Mouse (Mus musculus): ENCODE results near the gene Katnbl1. TPM values are rescaled to one million over a fixed set of nuclear protein-coding genes. Genes with fewer than 3 reads are reported as not detected.

Katnbl1 gene
- 38.5 and 47.1 TPM in 2 replicates for polyA plus RNA-seq (2014; fragmentation: Nextera tagmentation; extraction: Ambion mirVana)

DNA sequence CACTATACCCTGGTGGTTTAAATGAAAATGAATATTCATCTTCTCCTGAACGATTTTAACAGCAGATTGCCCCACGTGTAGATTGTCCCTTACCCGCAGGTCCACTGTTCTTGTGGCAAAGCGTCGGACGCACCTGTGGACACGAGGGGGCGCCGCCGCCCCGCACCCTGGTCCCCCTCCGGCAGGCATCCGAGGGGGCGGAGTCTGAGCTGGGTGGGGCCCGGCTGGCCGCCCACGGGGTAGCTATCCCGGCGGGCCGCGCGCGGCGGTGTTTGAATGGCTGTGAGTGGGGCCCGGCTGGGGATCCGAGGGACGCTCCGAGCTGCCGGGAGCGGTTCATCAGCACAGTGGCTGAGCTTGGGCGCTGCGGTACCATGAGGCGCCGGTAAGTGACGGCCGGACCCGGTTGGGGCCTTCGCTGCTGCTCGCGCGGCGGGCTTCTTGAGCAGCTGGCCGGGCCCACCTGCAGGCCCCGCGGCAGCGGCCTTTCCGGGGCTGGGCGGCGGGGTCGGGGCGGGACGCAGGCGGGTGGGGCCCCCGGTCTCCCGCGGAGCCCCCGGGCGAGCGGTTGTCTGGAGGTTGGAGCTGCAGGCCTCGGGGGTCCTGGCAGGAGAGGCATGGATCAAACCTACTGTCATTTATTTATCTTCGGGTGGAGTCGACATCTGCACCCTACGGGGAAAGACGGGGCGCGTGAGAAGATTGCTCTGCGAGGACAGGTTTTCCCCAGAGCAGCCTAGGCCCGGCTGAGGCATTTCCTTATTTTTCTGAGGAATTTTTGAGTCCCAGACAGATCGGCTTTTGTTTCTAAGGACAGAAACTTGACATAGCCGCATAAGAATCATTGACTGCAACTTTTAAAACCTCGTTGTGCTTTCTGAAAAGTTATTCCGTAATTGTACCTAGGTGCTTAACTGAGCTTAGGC is at the start of gene Katnbl1:
Gene Katnbl1, plus strand, starts transcription at position 239 of the 926 bp plus-strand sequence.
- peaks cover 8% of the 10 kb centered on the region; the same call in 1 of the 2 replicates for H3K4me1 ChIP-seq (replicated peaks; ENCODE audit: control insufficient read depth, insufficient read depth, low read length)
- peak within 1 kb of the TSS; percentile 85 for H3K4me3 ChIP-seq (ENCODE audit: low read depth, low read length)
- peak within 1 kb of the TSS; percentile 72 for H3K27ac ChIP-seq (ENCODE audit: low read depth, low read length)
- no peaks in the 10 kb centered on the region for H3K27me3 ChIP-seq (replicated peaks; ENCODE audit: control insufficient read depth, insufficient read depth, low read length)
- peak within 1 kb of the TSS; percentile 77 for H3K4me2 ChIP-seq
- DNase-seq (ENCODE audit: low spot score) (peak; percentile 95), ATAC-seq (replicated peaks; ENCODE audit: low FRiP score) (peak; percentile 99)
- no peaks in the 10 kb centered on the region for H3K36me3 ChIP-seq (ENCODE audit: control insufficient read depth, insufficient read depth, low read length)
- peak within 1 kb of the TSS; percentile 85 for H3K9ac ChIP-seq (ENCODE audit: low read depth, low read length)
- no peaks in the 10 kb centered on the region for H3K9me3 ChIP-seq (ENCODE audit: control insufficient read depth, low read length)
- under 1% methylated on average over 72 of the region's 72 CpGs for WGBS

DNA sequence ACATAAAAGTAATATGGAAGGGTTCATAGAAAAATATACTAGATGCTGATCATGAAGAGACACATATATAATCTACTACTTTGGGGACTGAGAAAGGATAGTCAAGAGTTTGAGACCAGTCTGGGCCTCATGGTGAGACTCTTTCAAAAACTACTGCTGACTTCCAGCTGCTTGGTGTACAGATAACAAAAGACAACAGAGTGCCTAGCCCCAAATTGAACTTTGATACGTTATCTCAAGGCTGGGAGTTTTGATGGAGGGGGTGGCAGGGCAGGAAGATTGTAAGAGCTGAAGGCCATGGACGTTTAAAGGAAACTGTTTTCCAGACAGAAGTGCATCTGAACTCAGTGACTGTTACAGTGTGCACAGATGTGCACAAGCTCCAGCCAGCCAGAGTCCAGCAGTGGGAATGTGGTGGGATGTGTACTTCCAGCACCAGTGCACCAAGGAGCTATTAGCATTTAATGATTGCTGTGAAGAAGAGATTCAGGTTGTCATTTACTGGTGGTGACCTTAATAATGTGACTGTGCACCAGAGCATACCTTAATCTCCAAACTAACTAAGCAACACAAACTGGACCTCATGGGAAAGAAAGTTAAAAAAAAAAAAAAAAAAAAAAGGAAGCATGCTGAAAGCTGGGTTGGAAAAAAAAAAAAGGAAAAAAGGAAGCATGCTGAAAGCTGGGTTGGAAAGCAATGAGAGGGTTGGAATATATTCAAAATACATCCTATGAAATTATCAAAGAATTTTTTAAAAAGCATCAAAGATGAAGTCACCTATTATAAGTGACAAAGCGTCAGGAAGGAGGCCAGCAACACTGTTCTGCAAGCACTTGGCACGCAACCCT is 46.7 kb upstream of the Katnbl1 start:
- 51% methylated on average over 4 of the region's 4 CpGs for WGBS
- Histone ChIP-seq H3K4me3 (ENCODE audit: low read depth, low read length) (no peak overlapping the region), H3K36me3 (ENCODE audit: control insufficient read depth, insufficient read depth, low read length) (no peaks in the 10 kb centered on the region), H3K4me2 (peak overlapping the region; percentile 37), H3K27ac (ENCODE audit: low read depth, low read length) (no peak overlapping the region), H3K9ac (ENCODE audit: low read depth, low read length) (no peak overlapping the region), H3K9me3 (ENCODE audit: control insufficient read depth, low read length) (no peaks in the 10 kb centered on the region), H3K27me3 (replicated peaks; ENCODE audit: control insufficient read depth, insufficient read depth, low read length) (no peaks in the 10 kb centered on the region), H3K4me1 (replicated peaks; ENCODE audit: control insufficient read depth, insufficient read depth, low read length) (peaks cover 12% of the 10 kb centered on the region)
- DNase-seq (ENCODE audit: low spot score) = no peak
- ATAC-seq (replicated peaks; ENCODE audit: low FRiP score) = peak; percentile 71

DNA sequence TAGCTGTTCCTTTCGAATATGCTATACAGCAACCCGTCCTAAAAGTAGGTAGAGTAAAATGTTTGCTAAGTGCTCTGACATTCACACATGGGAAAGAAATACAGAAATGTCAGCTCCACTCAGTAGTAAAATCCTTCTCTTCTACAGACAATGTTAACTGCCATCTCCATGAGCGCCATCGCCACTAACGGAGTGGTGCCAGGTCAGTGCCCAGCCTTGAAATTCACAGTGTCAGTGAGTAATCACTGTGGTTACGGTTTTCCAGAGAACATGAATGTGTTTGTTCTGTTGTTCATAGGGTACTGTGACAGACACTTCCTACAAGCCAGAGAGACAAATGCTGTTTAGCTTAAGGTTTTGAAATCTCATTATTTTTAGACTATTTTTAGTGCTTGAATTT is 41.8 kb upstream of the Katnbl1 start:
- H3K4me3 ChIP-seq (ENCODE audit: low read depth, low read length) = no peak overlapping the region
- H3K27ac ChIP-seq (ENCODE audit: low read depth, low read length) = no peak overlapping the region
- ATAC-seq (replicated peaks; ENCODE audit: low FRiP score) (no peak), DNase-seq (ENCODE audit: low spot score) (no peak)
- no peak overlapping the region for H3K4me2 ChIP-seq
- H3K9me3 ChIP-seq (ENCODE audit: control insufficient read depth, low read length) = no peaks in the 10 kb centered on the region
- no peak overlapping the region for H3K9ac ChIP-seq (ENCODE audit: low read depth, low read length)
- H3K27me3 ChIP-seq (replicated peaks; ENCODE audit: control insufficient read depth, insufficient read depth, low read length) = no peaks in the 10 kb centered on the region
- H3K4me1 ChIP-seq (replicated peaks; ENCODE audit: control insufficient read depth, insufficient read depth, low read length) = peaks cover 2% of the 10 kb centered on the region
- H3K36me3 ChIP-seq (ENCODE audit: control insufficient read depth, insufficient read depth, low read length) = no peaks in the 10 kb centered on the region; the same call in 1 of the 2 replicates
- WGBS = 95% methylated on average over 6 of the region's 6 CpGs

DNA sequence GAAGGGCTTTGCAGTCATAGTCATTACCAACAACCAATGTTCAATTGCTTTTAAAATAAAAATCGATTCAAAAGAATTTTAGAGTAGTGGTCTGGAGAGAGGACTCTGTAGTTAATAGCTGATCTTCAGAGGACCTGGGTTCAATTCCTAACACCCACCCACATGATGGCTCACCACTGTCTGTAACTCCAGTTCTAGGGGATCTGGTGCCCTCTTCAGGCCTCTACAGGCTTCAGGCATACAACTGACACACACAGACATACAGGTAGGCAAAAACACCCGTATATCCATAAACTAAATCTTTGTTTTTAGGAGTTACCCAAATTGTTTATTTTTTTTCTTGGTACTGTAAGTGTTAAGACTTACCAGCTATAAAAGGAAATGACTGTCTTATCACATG is 39.3 kb upstream of the Katnbl1 start:
- Histone ChIP-seq H3K4me1 (replicated peaks; ENCODE audit: control insufficient read depth, insufficient read depth, low read length) (no peaks in the 10 kb centered on the region), H3K27ac (ENCODE audit: low read depth, low read length) (no peak overlapping the region), H3K36me3 (ENCODE audit: control insufficient read depth, insufficient read depth, low read length) (peaks cover 2% of the 10 kb centered on the region; the same call in 1 of the 2 replicates), H3K9ac (ENCODE audit: low read depth, low read length) (no peak overlapping the region), H3K9me3 (ENCODE audit: control insufficient read depth, low read length) (no peaks in the 10 kb centered on the region), H3K27me3 (replicated peaks; ENCODE audit: control insufficient read depth, insufficient read depth, low read length) (no peaks in the 10 kb centered on the region), H3K4me3 (ENCODE audit: low read depth, low read length) (no peak overlapping the region), H3K4me2 (no peak overlapping the region)
- no peak for DNase-seq (ENCODE audit: low spot score)
- ATAC-seq (replicated peaks; ENCODE audit: low FRiP score) = peak; percentile 71; the same call in 1 of the 2 replicates
- WGBS = 84% methylated on average over 2 of the region's 2 CpGs

DNA sequence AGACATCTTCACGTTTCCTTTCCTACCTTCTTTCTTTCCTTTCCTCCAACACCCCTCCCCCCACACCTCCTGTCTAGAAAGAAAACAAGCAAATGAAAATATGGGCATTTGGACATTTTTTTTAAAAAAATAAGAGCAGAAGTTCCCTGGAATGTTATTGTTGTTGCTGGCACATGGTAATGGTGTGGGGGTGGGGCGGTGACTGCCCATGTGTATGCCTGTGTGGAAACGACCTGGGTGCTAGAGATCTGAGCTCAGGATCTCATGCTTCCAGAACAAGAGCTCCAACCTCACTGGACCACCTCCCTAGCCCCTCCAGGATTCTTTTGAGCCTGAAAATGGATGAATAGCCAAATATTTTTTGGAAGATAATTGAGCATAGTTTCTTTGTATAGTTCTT is 37.9 kb upstream of the Katnbl1 start:
- 79% methylated on average over 3 of the region's 3 CpGs for WGBS

DNA sequence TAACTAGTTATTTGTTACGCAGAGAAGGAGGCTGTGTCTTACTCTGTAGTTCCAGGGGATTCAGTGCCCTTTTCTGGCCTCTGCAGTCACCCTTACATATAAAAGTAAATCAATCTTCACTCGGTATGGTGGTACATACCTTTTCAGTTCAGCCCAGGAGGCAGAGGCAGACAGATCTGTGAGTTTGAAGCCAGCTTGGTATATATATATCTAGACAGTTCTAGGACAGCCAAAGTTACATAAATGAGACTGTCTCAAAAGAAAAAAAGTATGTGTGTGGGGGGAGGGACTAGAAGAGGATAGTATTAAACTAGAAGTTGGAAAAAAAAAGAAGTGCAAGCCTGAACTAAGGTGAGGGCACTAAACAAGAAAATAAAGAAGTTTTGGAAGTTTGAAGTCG is 30.8 kb upstream of the Katnbl1 start:
- Histone ChIP-seq H3K4me3 (ENCODE audit: low read depth, low read length) (no peak overlapping the region), H3K4me2 (no peak overlapping the region), H3K27ac (ENCODE audit: low read depth, low read length) (no peak overlapping the region), H3K4me1 (replicated peaks; ENCODE audit: control insufficient read depth, insufficient read depth, low read length) (no peaks in the 10 kb centered on the region), H3K36me3 (ENCODE audit: control insufficient read depth, insufficient read depth, low read length) (peaks cover 6% of the 10 kb centered on the region), H3K9me3 (ENCODE audit: control insufficient read depth, low read length) (no peaks in the 10 kb centered on the region), H3K9ac (ENCODE audit: low read depth, low read length) (no peak overlapping the region), H3K27me3 (replicated peaks; ENCODE audit: control insufficient read depth, insufficient read depth, low read length) (no peaks in the 10 kb centered on the region)
- no peak for ATAC-seq (replicated peaks; ENCODE audit: low FRiP score)
- WGBS = 84% methylated on average over 3 of the region's 3 CpGs
- DNase-seq (ENCODE audit: low spot score) = no peak

More for the DNA sequence above, 37.9 kb upstream of the Katnbl1 start:
- no peak overlapping the region for H3K9ac ChIP-seq (ENCODE audit: low read depth, low read length)
- H3K27ac ChIP-seq (ENCODE audit: low read depth, low read length) = no peak overlapping the region
- ATAC-seq (replicated peaks; ENCODE audit: low FRiP score) = no peak
- H3K36me3 ChIP-seq (ENCODE audit: control insufficient read depth, insufficient read depth, low read length) = peaks cover 2% of the 10 kb centered on the region; the same call in 1 of the 2 replicates
- no peaks in the 10 kb centered on the region for H3K9me3 ChIP-seq (ENCODE audit: control insufficient read depth, low read length)
- DNase-seq (ENCODE audit: low spot score) = no peak
- H3K27me3 ChIP-seq (replicated peaks; ENCODE audit: control insufficient read depth, insufficient read depth, low read length) = no peaks in the 10 kb centered on the region
- no peak overlapping the region for H3K4me2 ChIP-seq
- H3K4me3 ChIP-seq (ENCODE audit: low read depth, low read length) = no peak overlapping the region
- no peaks in the 10 kb centered on the region for H3K4me1 ChIP-seq (replicated peaks; ENCODE audit: control insufficient read depth, insufficient read depth, low read length)

DNA sequence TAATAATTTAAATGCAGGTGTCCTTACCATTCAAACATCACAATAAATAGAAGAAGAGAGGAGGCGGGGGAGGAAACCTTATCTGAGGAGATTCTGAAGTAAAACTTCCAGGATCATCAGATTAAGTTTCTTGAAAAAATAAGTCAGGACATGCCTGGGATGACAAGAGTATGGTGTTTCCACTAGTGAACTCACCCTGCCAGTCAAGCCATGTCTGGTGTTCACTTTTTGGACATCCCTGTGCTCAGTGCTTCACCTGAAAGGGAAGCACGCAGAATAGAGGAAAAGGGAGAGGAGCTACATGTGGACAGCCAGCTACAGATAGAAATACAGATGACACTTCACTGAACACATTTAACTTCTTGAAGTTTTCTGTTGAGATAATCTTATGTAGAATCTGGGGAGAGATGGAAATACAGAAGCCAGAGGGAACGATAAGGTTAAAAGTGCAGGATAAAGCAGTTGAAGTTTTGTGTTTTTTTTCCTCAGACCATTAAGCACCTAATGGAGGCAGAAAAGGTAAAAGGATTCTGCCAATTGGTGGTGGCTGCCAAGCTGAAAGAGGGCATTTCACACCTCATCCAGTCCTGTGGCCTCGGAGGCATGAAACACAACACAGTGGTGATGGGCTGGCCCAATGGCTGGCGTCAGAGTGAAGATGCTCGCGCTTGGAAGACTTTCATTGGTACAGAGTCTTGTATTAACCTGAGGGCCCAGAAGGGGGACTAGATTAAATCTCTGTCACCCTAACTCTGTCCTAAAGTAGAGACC is 25.1 kb upstream of the Katnbl1 start:
- H3K36me3 ChIP-seq (ENCODE audit: control insufficient read depth, insufficient read depth, low read length) = peaks cover 16% of the 10 kb centered on the region
- no peak overlapping the region for H3K9ac ChIP-seq (ENCODE audit: low read depth, low read length)
- no peaks in the 10 kb centered on the region for H3K9me3 ChIP-seq (ENCODE audit: control insufficient read depth, low read length)
- H3K27ac ChIP-seq (ENCODE audit: low read depth, low read length) = no peak overlapping the region
- ATAC-seq (replicated peaks; ENCODE audit: low FRiP score) (no peak), DNase-seq (ENCODE audit: low spot score) (no peak)
- no peak overlapping the region for H3K4me3 ChIP-seq (ENCODE audit: low read depth, low read length)
- no peaks in the 10 kb centered on the region for H3K27me3 ChIP-seq (replicated peaks; ENCODE audit: control insufficient read depth, insufficient read depth, low read length)
- WGBS = 90% methylated on average over 7 of the region's 7 CpGs
- H3K4me1 ChIP-seq (replicated peaks; ENCODE audit: control insufficient read depth, insufficient read depth, low read length) = no peaks in the 10 kb centered on the region
- H3K4me2 ChIP-seq = no peak overlapping the region

DNA sequence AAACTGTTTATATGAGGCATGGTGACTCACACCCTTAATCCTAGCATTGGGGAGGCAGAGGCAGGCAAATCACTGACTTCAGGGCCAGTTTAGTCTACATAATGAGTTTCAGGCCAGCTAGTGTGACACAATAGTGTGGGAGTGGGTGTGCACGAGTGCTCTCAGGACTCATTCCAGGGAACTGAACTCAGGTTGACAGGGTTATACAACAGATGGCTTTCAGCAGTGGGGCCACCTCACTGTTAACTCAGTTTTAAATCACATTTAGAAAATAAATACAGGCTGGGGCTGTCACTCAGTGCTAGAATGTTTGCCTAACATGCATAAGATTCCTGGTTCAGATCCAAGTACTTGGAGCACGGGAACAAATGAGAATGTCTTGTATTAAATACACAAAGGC is 19.4 kb upstream of the Katnbl1 start:
- Histone ChIP-seq H3K9me3 (ENCODE audit: control insufficient read depth, low read length) (no peaks in the 10 kb centered on the region), H3K27ac (ENCODE audit: low read depth, low read length) (no peak overlapping the region), H3K4me1 (replicated peaks; ENCODE audit: control insufficient read depth, insufficient read depth, low read length) (no peaks in the 10 kb centered on the region), H3K4me3 (ENCODE audit: low read depth, low read length) (no peak overlapping the region), H3K9ac (ENCODE audit: low read depth, low read length) (no peak overlapping the region), H3K4me2 (no peak overlapping the region), H3K27me3 (replicated peaks; ENCODE audit: control insufficient read depth, insufficient read depth, low read length) (no peaks in the 10 kb centered on the region), H3K36me3 (ENCODE audit: control insufficient read depth, insufficient read depth, low read length) (peaks cover 32% of the 10 kb centered on the region)
- DNase-seq (ENCODE audit: low spot score) = no peak
- no peak for ATAC-seq (replicated peaks; ENCODE audit: low FRiP score)
- WGBS = 92% methylated on average over 2 of the region's 2 CpGs
